Mouse (Mus musculus): ENCODE measurements at regions not wholly inside any gene's neighbourhood (a gene's known extent, or its start where the extent isn't known, plus 50 kb on each side); places are given as distances from the start of the nearest gene placed in this dataset.
"Not testable (repeated sequence)": the region's sequence is repeated elsewhere in the genome, so short reads cannot be mapped to it uniquely, and the experiment has no call there.

GRCm38 (mm10) chr3:111194541-111194940 is 943.7 kb upstream of the Prmt6 start:
- peak; percentile 19 for DNase-seq (ENCODE audit: low read depth)
- TF ChIP-seq CTCF (IDR thresholded peaks at IDR 0.05; ENCODE audit: borderline replicate concordance, extremely low read depth, insufficient read depth, insufficient read length), result no peak
- TF ChIP-seq POLR2A (IDR thresholded peaks at IDR 0.05; ENCODE audit: borderline replicate concordance, extremely low read depth, insufficient read depth, insufficient read length, poor library complexity, severe bottlenecking), result no peak

DNA sequence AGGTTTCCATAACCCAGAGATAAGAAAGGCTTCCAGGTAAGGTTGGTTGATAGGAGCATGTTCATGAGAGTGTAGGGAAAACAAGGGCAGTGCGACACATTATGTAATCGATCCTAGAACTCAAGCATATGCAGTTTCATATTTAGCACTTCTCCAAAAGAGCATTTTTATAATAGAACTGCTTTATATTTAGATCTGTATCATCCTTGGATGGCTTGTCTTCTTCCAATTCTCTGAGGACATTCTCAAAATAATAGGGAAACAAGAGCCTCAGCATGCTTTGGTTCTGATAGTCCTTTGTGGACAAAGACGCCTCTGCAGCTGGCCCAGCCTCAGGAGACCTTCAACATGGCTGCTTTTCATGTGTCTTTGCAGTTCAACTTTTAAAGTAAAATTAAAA is 915.9 kb upstream of the Prmt6 start:
- no peak for DNase-seq (ENCODE audit: low read depth)
- no peak for TF ChIP-seq CTCF (IDR thresholded peaks at IDR 0.05; ENCODE audit: borderline replicate concordance, extremely low read depth, insufficient read depth, insufficient read length)
- no peak for TF ChIP-seq POLR2A (IDR thresholded peaks at IDR 0.05; ENCODE audit: borderline replicate concordance, extremely low read depth, insufficient read depth, insufficient read length, poor library complexity, severe bottlenecking)

- not testable (repeated sequence) for DNase-seq (ENCODE audit: low read depth)
Measured at GRCm38 (mm10) chr3:111141196-111141595, 890.4 kb upstream of the Prmt6 start.

DNA sequence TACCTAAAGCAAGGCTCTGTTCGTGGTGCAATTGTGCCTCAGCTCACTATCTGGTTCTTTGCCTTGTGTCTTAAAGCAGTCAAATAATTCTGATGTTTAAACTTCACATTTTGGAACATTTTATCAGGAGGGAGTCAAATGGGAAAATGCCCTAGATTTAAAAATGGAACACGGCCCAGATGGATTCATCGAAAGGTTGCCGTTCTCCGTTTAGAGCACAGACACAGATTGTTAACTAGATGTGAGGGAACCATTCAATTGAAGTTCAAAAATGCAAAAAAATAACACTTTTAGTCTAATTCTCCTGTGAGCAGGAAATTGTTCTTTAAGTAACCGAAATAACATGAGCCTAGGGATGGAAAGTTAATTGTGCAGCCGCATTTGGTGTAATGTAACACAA is 858.2 kb upstream of the Prmt6 start:
- no peak for TF ChIP-seq CTCF (IDR thresholded peaks at IDR 0.05; ENCODE audit: borderline replicate concordance, extremely low read depth, insufficient read depth, insufficient read length)
- no peak for TF ChIP-seq POLR2A (IDR thresholded peaks at IDR 0.05; ENCODE audit: borderline replicate concordance, extremely low read depth, insufficient read depth, insufficient read length, poor library complexity, severe bottlenecking)
- DNase-seq (ENCODE audit: low read depth), result no peak

DNA sequence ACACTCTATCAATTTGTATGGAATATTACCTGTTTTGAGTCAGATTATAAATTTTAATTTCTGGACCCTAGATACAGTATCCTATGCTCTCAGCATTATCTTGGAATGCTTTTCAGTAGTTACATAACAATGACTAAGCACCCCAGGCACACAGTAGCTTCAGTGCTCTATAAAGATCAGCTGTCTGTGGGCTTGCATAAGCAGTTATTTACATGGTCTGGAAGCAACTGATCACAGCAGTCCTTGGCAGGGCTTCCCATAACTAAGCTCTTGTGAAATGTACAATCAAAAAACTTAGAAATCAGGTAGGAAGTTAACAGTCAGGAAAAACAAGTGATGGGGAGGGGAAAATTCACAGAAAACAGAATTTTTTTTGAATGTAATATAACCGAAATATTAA is 851.8 kb upstream of the Prmt6 start:
- DNase-seq (ENCODE audit: low read depth), result peak; percentile 2
- TF ChIP-seq POLR2A (IDR thresholded peaks at IDR 0.05; ENCODE audit: borderline replicate concordance, extremely low read depth, insufficient read depth, insufficient read length, poor library complexity, severe bottlenecking), result no peak
- TF ChIP-seq CTCF (IDR thresholded peaks at IDR 0.05; ENCODE audit: borderline replicate concordance, extremely low read depth, insufficient read depth, insufficient read length), result no peak

- DNase-seq (ENCODE audit: low read depth), result no peak
- no peak for TF ChIP-seq CTCF (IDR thresholded peaks at IDR 0.05; ENCODE audit: borderline replicate concordance, extremely low read depth, insufficient read depth, insufficient read length)
- no peak for TF ChIP-seq POLR2A (IDR thresholded peaks at IDR 0.05; ENCODE audit: borderline replicate concordance, extremely low read depth, insufficient read depth, insufficient read length, poor library complexity, severe bottlenecking)
Measured at GRCm38 (mm10) chr3:111074311-111074710, 823.5 kb upstream of the Prmt6 start.

DNA sequence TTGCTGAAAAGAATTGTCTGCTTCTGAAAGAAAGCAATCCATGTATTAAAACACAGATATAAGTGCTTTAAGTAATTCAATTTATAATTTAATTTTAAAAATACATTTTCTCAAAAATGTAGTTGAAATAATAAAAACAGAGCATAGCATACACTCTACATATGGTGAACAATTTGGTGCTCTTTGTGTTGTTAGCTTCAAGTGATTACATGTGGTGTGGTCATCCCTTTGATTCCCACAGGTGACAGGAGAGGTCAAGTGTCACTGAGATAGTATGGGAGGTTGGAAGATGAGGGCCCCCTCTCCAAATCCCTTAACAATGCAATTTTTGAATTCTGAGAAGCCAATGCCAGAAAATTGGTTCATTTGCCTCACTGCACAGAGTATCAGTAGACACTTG is 819.5 kb upstream of the Prmt6 start:
- DNase-seq (ENCODE audit: low read depth), result no peak
- no peak for TF ChIP-seq CTCF (IDR thresholded peaks at IDR 0.05; ENCODE audit: borderline replicate concordance, extremely low read depth, insufficient read depth, insufficient read length)

- TF ChIP-seq CTCF (IDR thresholded peaks at IDR 0.05; ENCODE audit: borderline replicate concordance, extremely low read depth, insufficient read depth, insufficient read length), result no peak
- no peak for TF ChIP-seq POLR2A (IDR thresholded peaks at IDR 0.05; ENCODE audit: borderline replicate concordance, extremely low read depth, insufficient read depth, insufficient read length, poor library complexity, severe bottlenecking)
- peak; percentile 36 for DNase-seq (ENCODE audit: low read depth)
Measured at GRCm38 (mm10) chr3:111069843-111070242, 819.0 kb upstream of the Prmt6 start.

- peak; percentile 88 for DNase-seq (ENCODE audit: low read depth)
Measured at GRCm38 (mm10) chr3:111069156-111069555, 818.4 kb upstream of the Prmt6 start.

DNA sequence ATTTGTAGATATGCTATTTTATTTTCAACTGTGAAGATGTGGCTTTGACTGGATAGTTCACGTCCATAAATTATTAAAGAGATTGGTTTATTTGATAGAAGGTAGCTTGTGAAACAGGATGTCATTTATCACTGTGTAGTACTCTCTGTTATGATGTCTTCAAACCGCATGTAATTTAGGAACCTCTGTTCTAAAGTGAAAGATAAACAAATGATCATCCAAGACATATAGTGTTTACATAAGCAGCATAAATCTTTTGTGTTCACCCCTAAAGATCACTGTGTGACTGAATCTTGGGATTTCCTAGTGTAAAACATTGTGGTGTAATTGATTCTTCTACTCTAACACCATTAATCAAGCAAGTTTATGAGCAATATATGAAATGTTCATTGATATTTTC is 798.8 kb upstream of the Prmt6 start:
- DNase-seq (ENCODE audit: low read depth), result no peak
- no peak for TF ChIP-seq CTCF (IDR thresholded peaks at IDR 0.05; ENCODE audit: borderline replicate concordance, extremely low read depth, insufficient read depth, insufficient read length)
- no peak for TF ChIP-seq POLR2A (IDR thresholded peaks at IDR 0.05; ENCODE audit: borderline replicate concordance, extremely low read depth, insufficient read depth, insufficient read length, poor library complexity, severe bottlenecking)

More at GRCm38 (mm10) chr3:111069156-111069555, 818.4 kb upstream of the Prmt6 start:
- TF ChIP-seq CTCF (IDR thresholded peaks at IDR 0.05; ENCODE audit: borderline replicate concordance, extremely low read depth, insufficient read depth, insufficient read length) (peak; percentile 67; the same call in 1 of the 2 replicates), POLR2A (IDR thresholded peaks at IDR 0.05; ENCODE audit: borderline replicate concordance, extremely low read depth, insufficient read depth, insufficient read length, poor library complexity, severe bottlenecking) (no peak)

All from brain, embryonic 14.5 days (tissue).